Mouse (Mus musculus) frontal cortex, postnatal 14 days (tissue): Measurements from ENCODE around the gene Dst.
A peak's percentile ranks its signal among the peaks of the same experiment; 100 is the strongest.

ENCODE experiments used
- DNase-seq, 2 experiments: peaks; one replicate each; pipeline ENCODE4 v3.0.0; 2022; ENCODE audit warnings: low spot score in 2 of 2

The Dst gene

DNA sequence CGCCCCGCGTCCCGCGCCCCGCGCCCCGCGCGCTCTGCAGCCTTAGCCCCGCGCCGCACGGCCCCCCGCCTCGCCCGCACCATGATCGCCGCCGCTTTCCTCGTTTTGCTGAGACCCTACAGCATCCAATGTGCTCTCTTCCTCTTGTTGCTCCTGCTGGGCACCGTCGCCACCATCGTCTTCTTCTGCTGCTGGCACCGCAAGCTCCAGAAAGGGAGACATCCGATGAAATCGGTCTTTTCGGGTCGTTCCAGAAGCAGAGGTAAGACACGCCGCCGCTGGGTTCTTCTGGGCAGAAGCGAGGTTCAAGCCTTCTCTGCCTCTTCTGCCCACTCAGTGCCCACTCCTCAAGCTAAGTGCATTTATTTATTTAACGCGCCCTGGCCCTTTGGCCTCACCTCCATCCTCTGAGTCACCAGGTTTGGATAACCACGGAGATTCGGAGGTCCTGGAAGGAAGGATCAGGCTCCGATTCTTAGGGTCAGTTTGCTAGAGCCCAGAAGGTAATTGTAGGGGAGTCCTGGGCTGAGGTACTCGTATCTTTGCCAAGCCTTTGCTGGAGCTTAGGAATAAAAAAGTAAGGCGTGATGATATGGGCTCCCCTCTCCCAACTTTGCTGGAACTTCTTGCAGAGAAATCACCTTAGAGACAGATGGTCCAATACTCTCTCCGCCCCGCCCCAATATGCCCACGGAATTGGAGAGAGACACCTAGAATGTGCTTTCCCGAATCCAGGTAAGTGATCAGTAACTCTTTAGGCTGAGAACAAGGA lies at the start of gene Dst:
TSS of gene Dst (plus strand) at position 35 of the 772 bp plus-strand sequence.
- DNase-seq: no peak

DNA sequence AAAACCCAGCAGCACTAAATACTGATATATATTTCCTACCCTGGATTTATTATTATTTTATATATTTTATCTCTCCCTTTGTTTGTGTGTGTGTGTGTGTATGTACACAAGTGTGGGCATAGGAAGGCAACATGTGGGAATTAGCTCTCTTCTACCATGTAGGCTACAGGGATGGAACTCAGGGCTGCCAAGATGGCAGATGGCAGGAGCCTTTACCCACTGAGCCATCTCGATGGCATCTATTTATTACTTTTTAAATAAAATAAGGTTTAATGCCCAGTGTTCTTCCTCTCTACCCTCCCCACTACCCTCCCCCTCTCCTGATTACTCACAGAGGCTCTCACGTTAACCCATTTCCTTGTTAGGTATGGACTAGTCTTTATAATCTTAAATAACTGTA lies 39.0 kb upstream of the Dst start:
- DNase-seq: no peak

GRCm38 (mm10) chr1:33869437-33869836 lies 38.6 kb upstream of the Dst start:
- no peak for DNase-seq

DNA sequence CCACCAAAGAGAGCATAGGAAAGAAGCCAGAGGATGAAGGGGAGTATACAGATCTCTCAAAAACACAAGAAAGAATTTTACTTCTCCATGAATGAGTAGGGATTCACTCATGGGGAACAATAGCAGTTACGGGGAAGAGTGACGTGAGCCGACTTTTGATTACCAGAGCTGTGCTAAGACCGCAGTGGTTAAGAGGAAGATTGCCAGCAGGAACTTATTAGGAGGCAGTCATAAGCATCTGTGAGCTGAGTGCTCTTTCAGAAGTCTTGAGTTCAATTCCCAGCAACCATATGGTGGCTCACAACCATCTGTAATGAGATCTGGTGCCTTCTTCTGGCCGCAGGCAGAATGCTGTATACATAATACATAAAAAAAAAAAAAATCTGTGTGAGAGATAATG lies 34.5 kb upstream of the Dst start:
- DNase-seq: no peak

GRCm38 (mm10) chr1:33875691-33876090 lies 32.3 kb upstream of the Dst start:
- no peak for DNase-seq

- DNase-seq: no peak
These were observed 31.6 kb upstream of the Dst start for GRCm38 (mm10) chr1:33876416-33876815.

DNA sequence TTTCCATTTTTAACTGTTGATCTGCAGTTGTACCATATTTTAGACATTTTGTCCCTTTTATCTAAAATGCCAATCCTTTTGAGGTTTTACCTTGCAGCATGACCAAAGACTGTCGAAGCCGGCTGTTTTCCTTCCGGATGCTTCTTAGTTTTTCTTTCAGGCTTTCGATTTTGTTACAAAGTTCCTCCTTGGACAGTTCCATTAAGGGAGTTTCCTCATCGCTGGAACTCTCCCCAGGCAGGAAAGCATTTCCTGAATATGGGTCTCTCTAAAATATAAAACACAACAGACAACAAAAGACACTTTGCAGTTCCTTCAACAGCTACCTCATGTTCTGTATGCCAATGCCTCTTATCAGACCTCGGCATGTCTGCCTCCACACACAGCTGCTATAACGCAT lies 29.9 kb upstream of the Dst start:
- DNase-seq: no peak

DNA sequence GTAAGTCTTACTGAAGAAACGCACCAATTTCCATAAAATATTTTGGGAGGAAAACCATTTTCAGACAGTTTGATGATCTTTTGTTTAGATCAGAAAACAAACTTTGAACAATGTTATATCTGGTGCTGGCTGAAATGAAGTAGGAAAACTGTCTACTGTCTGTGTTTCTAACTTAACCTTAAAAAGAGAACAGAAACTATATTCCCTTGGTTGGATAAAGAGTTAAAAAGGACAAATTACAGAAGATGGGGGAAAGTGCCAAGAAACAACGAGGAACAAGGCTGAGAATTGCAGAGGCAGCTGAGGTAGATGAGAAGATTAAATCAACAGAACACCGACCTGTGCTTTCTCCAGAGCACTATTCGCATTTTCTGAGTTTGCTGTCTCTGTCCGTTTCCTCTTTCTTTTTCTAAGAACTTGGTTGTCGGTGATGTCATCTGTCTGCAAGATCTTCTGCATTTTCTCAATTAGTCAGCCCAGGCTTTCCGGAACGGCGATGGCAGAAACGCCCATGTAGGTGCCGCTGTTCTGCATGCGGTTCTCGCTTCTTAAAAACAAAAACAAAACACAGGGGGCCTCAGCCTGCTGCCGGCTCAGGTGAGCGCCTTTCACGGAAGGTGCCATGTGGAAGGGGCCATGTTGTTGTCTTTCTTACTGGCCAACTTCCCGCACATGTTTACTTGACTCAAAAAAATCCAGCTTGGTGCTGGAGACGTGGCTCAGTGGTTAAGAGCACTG lies 24.8 kb upstream of the Dst start:
- DNase-seq: peak; percentile 10 to 14

DNA sequence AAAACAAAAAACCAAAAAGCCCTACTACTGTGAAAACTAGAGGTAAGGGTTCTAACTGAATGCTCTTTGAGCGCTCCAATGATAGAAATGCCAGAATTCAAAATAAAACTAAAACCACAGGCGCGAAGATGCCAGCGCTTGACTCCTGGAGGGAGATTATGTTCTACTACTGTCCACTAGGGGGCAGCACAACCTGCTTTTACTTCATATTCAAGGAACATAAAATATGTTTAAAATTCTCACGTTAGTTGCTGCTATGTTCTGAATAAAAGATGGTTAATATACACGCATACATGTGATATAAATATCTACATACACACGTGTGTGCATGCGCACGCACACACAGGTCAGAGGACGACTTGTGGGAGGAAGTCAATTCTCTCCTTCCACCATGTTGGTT lies 15.2 kb upstream of the Dst start:
- peak in 1 of 2 experiments; percentile 32 for DNase-seq

DNA sequence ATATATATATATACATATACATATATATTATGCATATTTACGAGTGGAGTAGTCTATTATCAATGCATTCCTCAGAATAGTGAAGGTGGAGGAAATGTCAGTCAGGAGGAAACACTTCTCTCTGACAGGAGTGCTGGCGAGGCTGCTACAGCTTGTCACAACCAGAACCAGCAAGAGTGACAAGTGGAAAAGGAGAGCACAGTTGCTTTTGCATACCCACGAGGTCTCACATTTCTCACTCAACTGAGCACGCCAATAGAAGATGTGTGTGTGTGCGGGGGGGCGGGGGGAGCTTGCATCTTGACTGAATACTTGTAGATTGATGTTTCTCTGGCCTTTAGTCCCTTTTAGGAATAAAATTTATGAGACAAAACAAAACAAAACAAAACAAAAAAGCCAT lies 11.9 kb upstream of the Dst start:
- no peak for DNase-seq

GRCm38 (mm10) chr1:33896666-33897065 lies 11.4 kb upstream of the Dst start:
- no peak for DNase-seq

GRCm38 (mm10) chr1:33897426-33897825 lies 10.6 kb upstream of the Dst start:
- no peak for DNase-seq

GRCm38 (mm10) chr1:33898373-33898772 lies 9.7 kb upstream of the Dst start:
- no peak for DNase-seq

- DNase-seq: no peak
These were observed 7.8 kb upstream of the Dst start for GRCm38 (mm10) chr1:33900175-33900574.

DNA sequence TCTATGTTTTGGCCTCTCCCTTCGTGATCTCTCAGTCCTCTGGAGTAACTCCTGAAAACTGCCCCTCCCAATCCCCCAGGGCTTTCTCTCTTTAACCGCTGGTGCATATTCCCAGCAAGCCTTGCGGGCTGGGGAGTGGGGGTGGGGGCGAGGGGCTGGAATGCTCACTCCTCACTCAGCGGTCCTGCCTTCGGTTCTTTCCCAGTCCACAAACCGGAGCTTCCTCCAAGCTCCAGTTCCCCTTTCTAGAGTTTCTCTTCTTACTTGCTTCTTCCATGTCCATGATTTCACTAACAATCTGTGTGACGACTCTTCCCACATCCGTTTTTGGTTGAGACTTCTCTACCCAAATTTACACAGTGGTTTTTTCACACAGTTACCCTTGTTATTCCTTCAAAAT lies 4.4 kb upstream of the Dst start:
- no peak for DNase-seq

DNA sequence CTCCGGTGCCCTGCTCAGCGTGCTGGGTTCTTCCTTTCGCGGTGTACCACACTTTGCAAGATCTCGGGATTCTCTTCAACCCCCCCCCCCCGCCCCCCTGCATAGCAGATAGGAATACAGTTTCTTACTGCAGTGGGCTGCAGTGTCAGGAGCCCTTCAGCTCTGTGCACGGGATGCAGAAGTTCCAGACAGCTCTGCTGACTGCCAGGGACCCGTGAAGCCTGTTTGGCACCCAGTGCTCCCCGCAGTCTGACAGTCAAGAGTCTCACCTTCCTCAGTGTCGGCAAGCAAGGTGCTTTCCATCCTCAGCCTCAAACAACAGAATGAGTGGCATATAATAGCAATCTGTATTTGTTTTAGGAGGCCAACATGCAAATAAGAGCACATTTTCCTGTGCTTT lies 1.8 kb upstream of the Dst start:
- DNase-seq: no peak

DNA sequence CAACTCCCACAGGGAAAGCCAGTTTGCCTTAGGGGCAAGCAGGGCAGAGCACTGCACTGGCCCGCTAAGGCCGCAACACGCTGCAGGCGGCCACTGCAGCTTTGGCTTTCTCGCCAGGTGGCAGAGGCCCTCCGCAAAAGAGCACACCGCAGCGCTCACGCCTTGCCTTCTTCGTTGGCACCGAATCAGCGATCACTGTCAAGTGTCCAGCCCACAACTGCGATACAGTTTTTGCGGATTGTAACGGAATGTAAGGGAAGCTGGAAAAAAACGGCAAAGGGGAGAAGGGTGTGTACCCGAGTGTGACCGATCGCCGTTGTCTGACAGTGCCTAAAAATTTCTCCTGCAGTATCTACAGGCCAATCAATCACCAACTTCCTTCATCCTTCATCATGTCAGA lies 1.1 kb upstream of the Dst start:
- no peak for DNase-seq

DNA sequence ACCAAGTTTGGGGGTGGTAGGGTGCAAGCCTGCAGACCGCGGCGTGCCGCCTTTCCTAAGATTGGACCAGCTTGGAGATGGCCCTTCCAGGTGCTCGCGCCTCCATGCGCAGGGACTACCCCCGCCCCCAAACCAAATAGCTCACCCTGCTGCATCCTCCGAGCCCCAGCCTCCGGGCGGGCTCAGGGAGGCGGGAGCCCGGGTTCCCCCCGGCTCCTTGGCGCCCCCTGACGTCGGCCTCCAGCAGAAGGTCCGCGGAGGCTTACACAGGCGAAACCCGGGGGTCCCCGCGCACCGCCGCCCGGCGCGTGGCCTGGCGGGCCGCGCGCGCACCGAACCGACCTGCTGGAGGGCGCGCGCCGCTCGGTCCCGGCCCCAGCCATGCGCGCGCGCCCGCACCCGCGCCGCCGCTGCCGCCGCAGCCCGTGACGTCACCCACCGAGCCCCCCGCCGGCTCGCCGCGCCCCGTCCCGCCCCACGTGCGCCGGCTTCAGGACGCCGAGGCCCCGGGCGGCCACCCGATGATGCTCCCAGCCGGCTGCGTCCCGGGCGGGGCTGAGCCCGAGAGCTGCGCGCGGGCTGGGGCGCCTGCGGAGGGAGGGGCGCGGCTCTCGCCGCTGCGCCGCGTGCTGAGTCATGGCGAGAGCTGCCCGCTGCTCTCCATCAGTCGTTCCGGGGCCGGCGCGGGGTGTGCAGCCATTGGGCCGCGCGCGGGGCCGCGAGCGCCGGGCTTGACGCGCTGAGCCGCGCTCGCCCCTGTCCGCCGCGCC lies 419 bp upstream of the Dst start, which contains the start of gene Bend6:
TSS of gene Bend6 (minus strand) at position 396 of the 770 bp plus-strand sequence.
- DNase-seq: peak; percentile 58 to 67

DNA sequence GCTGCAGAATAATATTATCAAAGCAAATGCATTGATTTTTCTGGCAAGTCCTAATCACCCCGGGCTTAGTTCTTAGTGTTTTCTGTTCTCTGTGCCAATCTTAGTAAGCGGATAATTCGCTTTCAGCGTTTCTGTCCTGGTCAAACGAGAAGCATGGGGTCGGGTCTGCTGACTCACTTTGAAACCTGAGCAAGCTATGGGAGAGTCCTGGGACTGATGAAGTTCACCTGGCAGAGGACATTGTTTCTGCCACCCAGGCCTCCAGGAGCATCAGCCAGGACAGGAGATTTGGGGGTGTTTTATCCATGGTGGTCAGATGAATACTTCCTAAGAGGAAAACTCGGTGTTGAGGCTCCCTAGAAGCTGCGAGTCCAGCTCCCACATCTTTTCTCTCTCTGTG lies 3.6 kb downstream of the Dst start:
- no peak for DNase-seq

DNA sequence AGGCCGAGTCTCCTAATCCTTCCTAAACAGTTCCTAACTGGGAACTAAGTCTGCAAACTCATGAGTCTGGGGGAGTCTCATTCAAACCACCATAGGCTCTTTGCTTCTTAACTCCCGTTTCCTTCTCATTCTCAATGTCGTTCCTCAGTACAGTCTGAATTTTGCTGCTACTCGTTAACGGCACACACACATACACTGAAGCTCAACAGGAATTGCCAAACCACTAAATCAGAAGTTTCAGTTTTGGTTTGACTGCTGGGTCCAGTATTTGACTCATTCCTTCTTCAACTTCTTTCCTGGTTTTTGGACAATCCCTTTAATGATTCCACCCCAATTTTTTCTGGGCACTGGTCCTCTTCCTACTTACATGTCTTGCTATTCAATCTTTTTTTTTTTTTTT lies 8.5 kb downstream of the Dst start:
- no peak for DNase-seq

- DNase-seq: no peak
These were observed 14.9 kb downstream of the Dst start for GRCm38 (mm10) chr1:33922975-33923374.

DNA sequence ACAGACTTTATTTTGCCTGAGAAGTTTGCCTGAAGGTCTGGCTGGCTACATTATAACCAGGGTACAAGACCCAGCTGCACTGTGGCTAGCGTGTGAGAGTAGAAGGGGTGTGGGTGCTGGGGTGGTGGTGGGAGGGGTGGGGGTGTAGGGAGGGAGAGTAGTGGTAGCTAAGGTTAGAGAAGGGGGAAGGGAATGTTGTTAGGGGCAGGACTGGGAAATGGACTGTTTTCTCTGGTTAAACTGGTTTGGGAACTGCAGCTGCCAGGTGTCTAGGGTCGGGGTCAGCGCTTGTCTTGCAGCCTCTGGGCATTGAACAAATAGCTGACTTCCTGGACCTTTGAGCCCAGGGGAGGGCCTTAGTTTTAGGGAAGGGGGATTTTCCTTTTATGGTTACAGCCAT lies 17.3 kb downstream of the Dst start:
- no peak for DNase-seq

GRCm38 (mm10) chr1:33927466-33927865 lies 19.4 kb downstream of the Dst start:
- no peak for DNase-seq
